Mouse (Mus musculus) Patski (cell line): ENCODE measurements at regions not wholly inside any gene's neighbourhood (a gene's known extent, or its start where the extent isn't known, plus 50 kb on each side); places are given as distances from the start of the nearest gene placed in this dataset.

ENCODE experiments used
- ATAC-seq: fragments of 100-300 bp; one replicate; pipeline ENCODE4 v1.8.0; 2021
- CTCF ChIA-PET: fragments of 350-600 bp; sonication (Branson Sonifier 250); formaldehyde crosslinking; loops from one replicate; lab custom pipeline; 2022; ENCODE audit warnings: inconsistent platforms; lab: Charles Lee
- POLR2A ChIA-PET: fragments of 350-600 bp; sonication (Branson Sonifier 250); formaldehyde crosslinking; loops from one replicate; lab custom pipeline; 2022; ENCODE audit warnings: antibody characterized with exemption, inconsistent platforms; lab: Charles Lee
- DNase-seq: peaks from one replicate; pipeline ENCODE4 v3.0.0-alpha.2; 2011; ENCODE audit warnings: low read depth, low spot score
- H3K27me3 ChIP-seq: fragments of 371-371 bp; one replicate; pipeline ENCODE4 v1.5.1; 2021
- CTCF ChIP-seq: fragments of 100-300 bp; IDR thresholded peaks from one replicate; pipeline ENCODE4 v1.5.1; 2021
- in situ Hi-C: fragments of 300-500 bp; cut with MboI; formaldehyde crosslinking; loops from 3 replicates; pipeline ENCODE4 v1.11.1; 2018; ENCODE audit warnings: low pct_unique_long_range_greater_than_20kb, mixed read lengths

DNA sequence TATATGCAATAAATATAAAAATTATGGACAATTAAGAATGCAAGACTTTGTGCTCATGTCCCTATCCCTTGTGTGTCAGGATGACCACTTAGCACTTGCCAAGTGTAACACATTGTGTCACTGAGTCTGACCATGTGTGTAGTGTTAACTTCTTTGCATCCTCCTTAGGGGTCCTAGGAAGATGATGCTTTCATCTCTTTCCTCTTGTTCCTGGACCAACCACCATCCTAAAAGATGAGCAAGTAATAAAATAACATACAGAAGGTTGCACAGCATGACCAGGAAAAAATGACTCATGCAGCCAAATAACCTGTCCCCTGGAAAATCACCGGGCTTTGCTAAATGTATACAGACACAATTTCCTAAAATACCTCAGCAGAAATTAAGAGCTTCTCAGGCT, 121.1 kb upstream of the Kcnip4 start:
- ATAC-seq (no peak), DNase-seq (no peak)
- peaks cover 3% of the 10 kb centered on the region for H3K27me3 ChIP-seq
- POLR2A ChIA-PET: no interaction called here
- in situ Hi-C loops: no loop called here
- no peak for TF ChIP-seq CTCF
- CTCF ChIA-PET: interaction anchor here (1.0 kb wide), 1 partner anchor 10 kb away, joined by 4 read pairs; no protein-coding TSS in a partner anchor

DNA sequence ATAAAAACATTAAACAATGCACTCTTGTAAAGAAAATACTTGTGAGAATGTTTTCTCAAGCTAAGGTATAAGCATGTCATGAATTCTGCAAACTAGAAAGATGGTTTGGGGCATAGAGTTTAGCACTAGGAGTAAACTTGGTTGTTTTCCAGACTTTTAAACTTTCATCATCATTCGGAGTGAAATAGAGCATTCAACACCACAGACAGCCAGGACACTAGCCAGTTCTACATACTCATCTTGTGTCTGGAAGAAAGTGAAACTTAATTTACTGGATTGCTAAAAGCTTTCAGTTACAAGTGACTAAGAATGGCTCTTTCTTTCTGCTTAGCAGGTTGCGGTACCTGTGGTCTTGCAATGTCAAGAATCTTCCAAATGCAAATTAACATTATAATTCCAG, 119.9 kb upstream of the Kcnip4 start:
- POLR2A ChIA-PET: interaction anchor here (0.6 kb wide), 2 partner anchors 11 to 217 kb away, joined by 3 read pairs; no protein-coding TSS in a partner anchor
- CTCF ChIA-PET: no interaction called here
- in situ Hi-C loops: no loop called here
- TF ChIP-seq CTCF: no peak
- H3K27me3 ChIP-seq: peaks cover 3% of the 10 kb centered on the region
- ATAC-seq (no peak), DNase-seq (no peak)

DNA sequence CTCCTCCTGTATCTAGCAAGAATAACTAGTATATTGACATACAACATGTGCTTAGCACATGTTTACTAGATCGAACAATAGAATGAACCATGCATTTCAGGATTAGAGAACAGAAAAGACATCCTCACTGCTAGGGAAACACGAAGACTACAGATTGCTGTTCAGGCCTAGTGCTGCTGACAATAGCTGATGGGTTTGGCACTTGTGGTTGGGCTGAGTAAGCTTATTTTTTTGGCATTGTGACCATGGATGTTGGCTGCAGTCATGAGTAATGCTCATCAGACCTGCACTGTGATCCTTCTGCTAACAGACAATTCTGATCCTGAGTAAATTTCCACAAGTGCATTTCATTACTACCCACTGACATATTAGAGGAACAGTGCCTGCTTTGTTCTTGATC, 117.7 kb upstream of the Kcnip4 start:
- ChIA-PET POLR2A (no interaction called here), CTCF (no interaction called here)
- ATAC-seq (peak; percentile 79), DNase-seq (peak; percentile 4)
- in situ Hi-C loops: no loop called here
- H3K27me3 ChIP-seq: no peaks in the 10 kb centered on the region
- no peak for TF ChIP-seq CTCF

DNA sequence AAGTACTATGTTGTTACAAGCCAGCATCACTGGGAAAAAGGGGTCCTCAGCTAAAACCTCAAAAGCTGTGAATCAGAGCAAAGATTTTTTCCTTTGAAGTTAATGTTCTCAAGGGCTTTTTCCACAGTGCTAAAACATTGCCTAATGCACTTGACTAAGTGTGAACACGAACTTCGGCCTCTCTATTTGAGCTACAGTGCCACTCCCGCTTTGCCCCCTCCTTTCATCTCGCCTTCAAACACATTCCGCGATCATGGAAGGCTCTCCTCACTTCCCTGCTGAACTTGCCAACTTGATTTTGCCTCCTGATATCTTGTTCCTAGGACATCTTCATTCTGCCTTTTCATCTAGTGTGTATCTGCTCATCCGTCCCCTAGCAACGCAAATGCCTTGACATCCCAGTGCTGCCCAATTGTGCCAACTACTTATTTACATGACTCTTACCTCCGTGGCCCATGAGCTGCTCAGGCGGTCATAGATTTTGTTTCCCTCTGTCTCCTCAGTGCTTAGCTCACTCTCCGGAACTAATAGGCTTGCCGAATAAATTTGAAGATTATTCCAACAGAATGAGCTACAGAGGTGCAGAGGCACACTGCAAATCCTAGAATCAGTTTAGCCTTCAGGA, 116.6 kb upstream of the Kcnip4 start:
- in situ Hi-C loops: no loop called here
- no peaks in the 10 kb centered on the region for H3K27me3 ChIP-seq
- ATAC-seq (no peak), DNase-seq (no peak)
- no peak for TF ChIP-seq CTCF
- ChIA-PET POLR2A (interaction anchor here (0.7 kb wide), 1 partner anchor 107 kb away, joined by 7 read pairs; no protein-coding TSS in a partner anchor), CTCF (no interaction called here)

DNA sequence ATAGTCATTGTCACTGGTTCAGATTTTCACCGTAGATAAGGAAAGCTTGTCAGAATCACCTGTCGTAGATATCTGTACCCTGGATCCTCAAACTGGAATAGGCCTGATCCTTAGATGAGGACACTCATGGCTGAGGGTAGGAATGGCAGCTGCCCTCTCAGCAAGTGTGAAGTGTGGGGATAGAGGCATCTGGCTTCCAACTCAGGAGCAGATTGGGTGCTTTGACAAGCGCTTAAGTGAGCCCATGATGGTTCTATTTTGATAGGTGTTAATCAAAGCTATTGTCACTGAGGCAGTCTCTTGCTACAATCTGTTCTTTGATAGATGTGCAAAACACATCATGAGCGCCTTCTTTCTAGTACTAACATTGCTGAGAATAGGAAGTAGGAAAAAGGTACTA, 114.9 kb upstream of the Kcnip4 start:
- ChIA-PET CTCF (no interaction called here), POLR2A (no interaction called here)
- ATAC-seq: no peak
- no peak for TF ChIP-seq CTCF
- no peak for DNase-seq
- in situ Hi-C loops: no loop called here
- H3K27me3 ChIP-seq: no peaks in the 10 kb centered on the region

DNA sequence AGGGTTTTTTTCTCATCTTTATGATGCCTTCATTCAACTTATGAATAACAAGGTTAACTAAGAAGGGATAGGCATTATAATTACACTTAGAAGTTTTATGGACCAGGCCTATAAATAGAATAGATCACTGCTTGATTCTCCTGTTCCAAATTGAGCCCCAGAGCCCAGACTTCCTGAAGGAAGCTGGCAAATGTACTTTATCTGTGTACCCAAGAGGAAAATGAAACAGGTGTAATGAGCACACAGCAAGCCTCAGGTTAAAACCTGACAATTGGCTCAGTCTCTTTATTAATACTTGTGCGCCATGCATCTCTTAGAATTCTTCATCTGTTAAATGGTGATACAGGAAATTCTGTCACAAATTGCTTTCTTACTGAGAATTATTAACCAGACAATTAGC, 95.4 kb upstream of the Kcnip4 start:
- no peak for TF ChIP-seq CTCF
- in situ Hi-C loops: no loop called here
- DNase-seq (no peak), ATAC-seq (no peak)
- POLR2A ChIA-PET: no interaction called here
- H3K27me3 ChIP-seq: no peaks in the 10 kb centered on the region
- CTCF ChIA-PET: no interaction called here

DNA sequence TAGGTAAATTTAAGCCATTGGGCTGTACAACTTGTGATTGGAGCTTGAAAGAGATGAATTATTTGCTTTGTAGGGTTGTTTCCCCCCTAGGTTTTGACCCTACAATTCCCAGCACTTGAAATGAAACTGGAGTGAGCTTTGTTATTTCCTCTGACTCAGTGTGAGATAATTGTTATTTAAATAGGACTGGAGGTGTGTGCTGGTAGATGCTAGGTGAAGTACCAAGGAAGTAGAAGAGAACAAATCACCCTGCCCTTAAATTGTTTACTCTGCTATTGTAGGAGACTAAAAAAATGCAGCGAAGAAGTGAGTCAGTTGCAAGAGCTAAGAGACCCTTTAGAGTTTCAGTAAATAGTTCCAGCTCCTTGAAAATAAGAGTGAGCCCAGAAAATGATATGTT, 82.1 kb upstream of the Kcnip4 start:
- in situ Hi-C loops: no loop called here
- ATAC-seq (no peak), DNase-seq (no peak)
- H3K27me3 ChIP-seq: no peaks in the 10 kb centered on the region
- ChIA-PET POLR2A (no interaction called here), CTCF (no interaction called here)
- no peak for TF ChIP-seq CTCF

DNA sequence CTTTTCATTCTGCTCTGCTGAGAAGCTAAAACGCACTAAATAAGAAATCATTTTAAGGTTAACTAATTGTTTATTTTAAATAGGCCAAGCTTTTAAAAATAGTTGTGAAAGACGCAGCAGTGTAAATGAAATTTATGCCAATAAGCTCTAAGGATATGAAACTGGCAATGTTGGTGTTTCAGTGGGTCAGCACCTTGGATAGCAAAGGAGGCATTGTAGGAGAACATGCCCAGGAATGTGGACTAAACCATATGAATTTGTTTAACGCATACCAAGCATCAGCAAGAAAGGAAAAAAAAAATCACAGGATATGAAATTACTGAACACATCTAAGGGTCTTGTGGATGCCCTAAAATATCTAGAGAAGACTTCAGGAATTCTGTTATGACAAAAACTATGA, 56.1 kb upstream of the Kcnip4 start:
- DNase-seq (no peak), ATAC-seq (no peak)
- in situ Hi-C loops: no loop called here
- no peaks in the 10 kb centered on the region for H3K27me3 ChIP-seq
- CTCF ChIA-PET: no interaction called here
- POLR2A ChIA-PET: no interaction called here
- no peak for TF ChIP-seq CTCF

DNA sequence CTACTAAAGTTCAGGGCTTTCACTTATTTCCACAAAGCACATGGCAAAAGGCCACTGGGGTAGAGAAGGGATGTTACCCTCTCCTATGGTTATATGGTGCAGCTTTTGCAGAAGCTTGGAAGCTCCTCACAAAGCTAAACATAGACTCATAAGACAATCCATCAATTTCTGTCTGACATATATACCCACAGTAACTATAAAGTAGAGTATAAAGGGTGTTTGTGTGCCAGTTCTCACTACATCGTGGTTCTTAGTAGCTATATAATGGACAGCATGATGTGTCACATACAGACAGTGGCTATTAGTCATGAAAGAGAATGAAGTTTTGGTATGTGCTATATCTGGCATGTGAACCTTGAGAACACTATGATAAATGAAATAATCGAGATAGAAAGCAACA, 51.2 kb upstream of the Kcnip4 start:
- ATAC-seq (no peak), DNase-seq (no peak)
- ChIA-PET POLR2A (no interaction called here), CTCF (no interaction called here)
- in situ Hi-C loops: no loop called here
- no peaks in the 10 kb centered on the region for H3K27me3 ChIP-seq
- no peak for TF ChIP-seq CTCF
